Mouse (Mus musculus) ES-Bruce4 (cell line): ENCODE results near the gene Adssl1.

Experiments
- CTCF ChIP-seq: IDR thresholded peaks from one replicate; pipeline ENCODE4 v1.8.1; 2011; ENCODE audit warnings: low read depth, low read length
- POLR2A ChIP-seq: IDR thresholded peaks from one replicate; pipeline ENCODE4 v1.8.1; 2011; ENCODE audit warnings: low read length; ENCODE audit not compliant: insufficient read depth

DNA sequence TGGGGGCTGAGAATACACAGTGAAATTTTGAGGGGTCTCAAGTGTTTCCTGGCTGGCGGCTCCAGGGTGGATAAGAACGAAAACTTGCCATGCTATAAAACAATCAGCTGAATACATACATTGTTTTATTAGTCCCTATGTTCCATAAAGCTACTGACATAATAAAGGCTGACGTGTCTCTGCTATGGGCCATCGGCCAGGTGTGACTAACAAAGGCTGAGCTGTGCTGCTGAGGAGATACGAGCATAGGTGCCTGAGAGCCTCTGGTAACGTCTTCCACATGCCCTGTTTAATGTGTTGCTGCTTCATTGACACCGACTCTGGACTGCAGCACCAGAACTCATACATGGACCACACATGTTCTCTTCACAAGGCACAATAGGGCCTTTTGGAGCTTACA is 34.9 kb upstream of the Adssl1 start:
- TF ChIP-seq CTCF (no peak), POLR2A (no peak)
